Mouse (Mus musculus) erythroblast, adult 5-6 weeks (primary cell): ENCODE results near the gene Brpf3. TPM values are rescaled to one million over a fixed set of nuclear protein-coding genes. Genes with fewer than 3 reads are reported as not detected.

Experiments
- ATAC-seq: replicated peaks from 2 replicates; pipeline ENCODE4 v1.8.0; 2016; ENCODE audit warnings: moderate number of reproducible peaks, mild to moderate bottlenecking, moderate TSS enrichment, inconsistent platforms; ENCODE audit not compliant: poor library complexity, low FRiP score, severe bottlenecking
- total RNA-seq, 2 experiments: library from RNA; stranded (forward) in 1 of 2; stranded (reverse) in 1 of 2; fragments of 150-400 nt in 1 of 2; fragments of 200-764, 138-1000 nt in 1 of 2; gene quantifications; 2 replicates each; pipeline versions ENCODE4 v1.2.3 to v1.2.4; 2015 to 2017; ENCODE audit warnings: low replicate concordance in 2 of 2

Gene Brpf3
- total RNA-seq, 2 experiments from 2014 or later, result 230 to 325 TPM

- ATAC-seq, result no peak
Observed at GRCm38 (mm10) chr17:28866921-28867320, 66.0 kb downstream of the Brpf3 start.

- no peak for ATAC-seq
Observed at GRCm38 (mm10) chr17:28867381-28867780, 66.5 kb downstream of the Brpf3 start.

GRCm38 (mm10) chr17:28869412-28870110 is 68.7 kb downstream of the Brpf3 start:
- no peak for ATAC-seq

- no peak for ATAC-seq
Observed at GRCm38 (mm10) chr17:28870435-28870834, 69.5 kb downstream of the Brpf3 start.

- no peak for ATAC-seq
Observed at GRCm38 (mm10) chr17:28871831-28872230, 70.9 kb downstream of the Brpf3 start.

- no peak for ATAC-seq
Observed at GRCm38 (mm10) chr17:28872322-28872721, 71.4 kb downstream of the Brpf3 start.

GRCm38 (mm10) chr17:28874216-28874615 is 73.3 kb downstream of the Brpf3 start:
- ATAC-seq, result no peak

GRCm38 (mm10) chr17:28874825-28875224 is 73.9 kb downstream of the Brpf3 start:
- no peak for ATAC-seq

GRCm38 (mm10) chr17:28875316-28875715 is 74.4 kb downstream of the Brpf3 start:
- ATAC-seq, result no peak

GRCm38 (mm10) chr17:28876331-28876730 is 75.4 kb downstream of the Brpf3 start:
- no peak for ATAC-seq

GRCm38 (mm10) chr17:28876821-28877220 is 75.9 kb downstream of the Brpf3 start:
- no peak for ATAC-seq

- peak; percentile 65 for ATAC-seq
Observed at GRCm38 (mm10) chr17:28879931-28880391, 79.1 kb downstream of the Brpf3 start.

GRCm38 (mm10) chr17:28882316-28882715 is 81.4 kb downstream of the Brpf3 start:
- ATAC-seq, result peak; percentile 75

- no peak for ATAC-seq
Observed at GRCm38 (mm10) chr17:28882810-28883209, 81.9 kb downstream of the Brpf3 start.

- no peak for ATAC-seq
Observed at GRCm38 (mm10) chr17:28883941-28884516, 83.1 kb downstream of the Brpf3 start.

GRCm38 (mm10) chr17:28885231-28885630 is 84.3 kb downstream of the Brpf3 start:
- ATAC-seq, result no peak

GRCm38 (mm10) chr17:28886266-28886665 is 85.4 kb downstream of the Brpf3 start:
- no peak for ATAC-seq

Other genes with a start within 250 kb of the Brpf3 start
- gene Clps, start 240.3 kb upstream of the Brpf3 start, total RNA-seq (2015; ENCODE audit: low replicate concordance), result not detected in 2 replicates
- gene Clps, start 240.3 kb upstream of the Brpf3 start, total RNA-seq (2017; ENCODE audit: low replicate concordance), result not detected in 2 replicates
- gene Lhfpl5, start 225.4 kb upstream of the Brpf3 start, total RNA-seq (2015; ENCODE audit: low replicate concordance), result not detected in 2 replicates
- gene Lhfpl5, start 225.4 kb upstream of the Brpf3 start, total RNA-seq (2017; ENCODE audit: low replicate concordance), result not detected in 2 replicates
- 13.6 and 43.2 TPM in 2 replicates for gene Srpk1, start 178.4 kb upstream of the Brpf3 start, total RNA-seq (2015; ENCODE audit: low replicate concordance)
- 22.6 and 43.2 TPM in 2 replicates for gene Srpk1, start 178.4 kb upstream of the Brpf3 start, total RNA-seq (2017; ENCODE audit: low replicate concordance)
- 2.9 and 3.7 TPM in 2 replicates for gene Slc26a8, start 110.9 kb upstream of the Brpf3 start, total RNA-seq (2015; ENCODE audit: low replicate concordance)
- gene Slc26a8, start 110.9 kb upstream of the Brpf3 start, total RNA-seq (2017; ENCODE audit: low replicate concordance), result 3.5 TPM in 1 of 2 replicates, not detected in the other
- gene Mapk14, start 109.8 kb upstream of the Brpf3 start, total RNA-seq (2015; ENCODE audit: low replicate concordance), result 31.5 and 44.7 TPM in 2 replicates
- 20.5 and 29.3 TPM in 2 replicates for gene Mapk14, start 109.8 kb upstream of the Brpf3 start, total RNA-seq (2017; ENCODE audit: low replicate concordance)
- gene AC170998.1, start 75.0 kb upstream of the Brpf3 start, total RNA-seq (2015; ENCODE audit: low replicate concordance), result not detected in 2 replicates
- 8.5 TPM in 1 of 2 replicates, not detected in the other for gene AC170998.1, start 75.0 kb upstream of the Brpf3 start, total RNA-seq (2017; ENCODE audit: low replicate concordance)
- gene Mapk13, start 31.8 kb upstream of the Brpf3 start, total RNA-seq (2015; ENCODE audit: low replicate concordance), result 4.6 and 9.8 TPM in 2 replicates
- 2.9 and 11.3 TPM in 2 replicates for gene Mapk13, start 31.8 kb upstream of the Brpf3 start, total RNA-seq (2017; ENCODE audit: low replicate concordance)
- 0.19 TPM in 1 of 2 replicates, not detected in the other for gene Pnpla1, start 57.3 kb downstream of the Brpf3 start, total RNA-seq (2015; ENCODE audit: low replicate concordance)
- gene Pnpla1, start 57.3 kb downstream of the Brpf3 start, total RNA-seq (2017; ENCODE audit: low replicate concordance), result 0.68 TPM in 1 of 2 replicates, not detected in the other
- gene 4930539E08Rik, start 114.2 kb downstream of the Brpf3 start, total RNA-seq (2015; ENCODE audit: low replicate concordance), result not detected in 2 replicates
- 0.17 TPM in 1 of 2 replicates, not detected in the other for gene 4930539E08Rik, start 114.2 kb downstream of the Brpf3 start, total RNA-seq (2017; ENCODE audit: low replicate concordance)
- 9.8 TPM in 1 of 2 replicates, not detected in the other for gene Pxt1, start 142.8 kb downstream of the Brpf3 start, total RNA-seq (2015; ENCODE audit: low replicate concordance)
- not detected in 2 replicates for gene Pxt1, start 142.8 kb downstream of the Brpf3 start, total RNA-seq (2017; ENCODE audit: low replicate concordance)
- 81.7 and 150 TPM in 2 replicates for gene Kctd20, start 150.9 kb downstream of the Brpf3 start, total RNA-seq (2015; ENCODE audit: low replicate concordance)
- gene Kctd20, start 150.9 kb downstream of the Brpf3 start, total RNA-seq (2017; ENCODE audit: low replicate concordance), result 178 and 221 TPM in 2 replicates
- gene Stk38, start 206.9 kb downstream of the Brpf3 start, total RNA-seq (2015; ENCODE audit: low replicate concordance), result 34.9 and 93.6 TPM in 2 replicates
- gene Stk38, start 206.9 kb downstream of the Brpf3 start, total RNA-seq (2017; ENCODE audit: low replicate concordance), result 47.2 and 57.4 TPM in 2 replicates
- gene Srsf3, start 231.5 kb downstream of the Brpf3 start, total RNA-seq (2015; ENCODE audit: low replicate concordance), result 154 and 174 TPM in 2 replicates
- gene Srsf3, start 231.5 kb downstream of the Brpf3 start, total RNA-seq (2017; ENCODE audit: low replicate concordance), result 208 and 211 TPM in 2 replicates